Mouse (Mus musculus): ENCODE measurements around the gene Pacrg. TPM values are rescaled to one million over a fixed set of nuclear protein-coding genes. Genes with fewer than 3 reads are reported as not detected.

Pacrg gene
- polyA plus RNA-seq, 1 experiment: 1.6 TPM

DNA sequence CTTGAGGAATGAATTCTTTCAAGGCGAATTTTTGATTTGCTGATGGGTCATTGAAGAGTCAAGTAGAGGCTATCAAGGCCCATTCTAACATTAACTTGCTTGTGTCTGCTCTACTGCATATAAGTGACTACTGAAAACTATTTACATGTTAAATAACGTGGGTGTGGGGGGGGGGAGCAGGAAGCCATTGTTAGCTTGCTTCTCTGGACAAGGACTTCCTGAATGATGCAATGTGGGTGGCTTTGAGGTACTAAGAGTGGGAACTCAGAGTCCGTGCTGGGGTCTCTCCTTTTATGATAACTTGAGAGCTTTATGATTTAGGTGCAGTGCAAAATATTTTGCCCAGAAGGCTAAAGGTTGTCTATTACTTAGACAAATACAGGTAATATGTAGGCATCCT, 67.9 kb downstream of the Pacrg start:
- no peaks in the 10 kb centered on the region for H3K4me1 ChIP-seq (ENCODE audit: control insufficient read depth, insufficient read depth, insufficient read length, low read length)
- H3K27ac ChIP-seq (replicated peaks; ENCODE audit: low read depth, low read length): no peak overlapping the region
- H3K4me3 ChIP-seq (ENCODE audit: insufficient read depth, low read depth, low read length): no peak overlapping the region

DNA sequence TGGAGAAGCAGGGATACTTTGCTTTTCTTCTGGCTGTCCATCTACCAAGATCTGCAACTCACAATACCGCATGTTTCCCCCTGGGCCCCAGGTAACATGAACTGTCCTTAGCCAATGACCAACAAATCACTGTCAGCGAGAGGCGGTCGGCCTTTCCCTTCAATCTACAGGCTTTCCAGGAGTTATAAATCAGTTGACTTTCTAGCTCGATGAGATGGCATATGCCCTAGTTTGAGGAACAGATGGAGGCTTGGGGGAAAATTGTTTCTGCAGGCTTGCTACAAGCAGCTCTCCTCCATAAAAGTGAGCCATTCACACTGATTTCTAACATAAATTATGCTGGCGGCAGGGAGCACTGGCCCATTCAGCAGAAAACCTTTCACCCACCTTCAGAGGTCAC, 70.2 kb downstream of the Pacrg start:
- H3K27ac ChIP-seq (replicated peaks; ENCODE audit: low read depth, low read length): no peak overlapping the region
- H3K4me1 ChIP-seq (ENCODE audit: control insufficient read depth, insufficient read depth, insufficient read length, low read length): no peaks in the 10 kb centered on the region
- no peak overlapping the region for H3K4me3 ChIP-seq (ENCODE audit: insufficient read depth, low read depth, low read length)

DNA sequence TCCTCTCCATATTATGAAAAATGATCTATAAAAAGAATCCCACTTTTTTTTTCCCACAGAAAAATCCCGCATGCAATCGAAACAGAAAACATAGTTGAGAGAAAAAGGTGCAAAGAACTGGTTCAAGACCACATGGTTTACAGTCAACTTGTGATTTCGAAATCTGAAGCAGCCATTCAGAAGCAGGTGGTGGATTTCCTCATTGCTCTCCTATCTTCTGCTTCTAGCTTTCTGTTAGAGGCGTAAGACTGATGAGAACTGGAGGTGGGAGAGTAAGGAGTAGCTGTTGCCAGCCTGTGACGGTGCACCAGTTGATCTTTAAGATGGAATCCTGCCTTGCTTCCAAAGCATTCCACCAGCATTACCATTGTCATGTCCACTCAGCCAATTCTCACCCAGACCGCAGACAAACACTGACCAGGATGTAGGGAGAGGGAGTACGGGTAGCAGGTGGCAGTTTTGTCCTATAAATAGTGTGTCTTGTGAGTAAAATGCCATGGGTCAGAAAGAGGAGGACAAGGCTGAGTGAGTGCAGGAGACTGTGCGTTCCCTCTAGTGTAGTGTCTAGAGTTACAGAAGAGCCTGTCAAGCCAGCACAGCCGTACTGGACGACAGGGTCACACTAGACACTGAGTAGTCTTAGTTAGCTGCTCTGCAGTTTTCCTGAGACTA, 73.2 kb downstream of the Pacrg start:
- no peak overlapping the region for H3K27ac ChIP-seq (replicated peaks; ENCODE audit: low read depth, low read length)
- H3K4me1 ChIP-seq (ENCODE audit: control insufficient read depth, insufficient read depth, insufficient read length, low read length): no peaks in the 10 kb centered on the region
- no peak overlapping the region for H3K4me3 ChIP-seq (ENCODE audit: insufficient read depth, low read depth, low read length)

DNA sequence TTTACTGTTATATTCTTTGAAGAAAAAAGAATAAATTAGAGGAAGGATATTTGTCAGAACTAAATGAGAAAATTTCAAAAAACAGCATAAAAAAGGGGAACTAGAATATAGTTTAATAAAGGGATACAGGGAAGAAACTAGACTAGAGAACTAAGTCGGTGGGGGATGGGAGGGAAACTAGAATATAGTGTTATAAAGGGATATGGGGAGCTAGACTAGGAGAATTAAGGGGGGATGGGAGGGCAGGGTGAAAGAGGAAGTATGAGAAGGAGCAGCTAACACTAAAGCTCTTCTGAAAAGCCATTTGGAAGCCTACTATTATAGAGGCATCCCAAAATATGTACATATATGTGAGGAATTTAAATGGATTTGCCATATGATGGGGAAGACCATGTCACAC, 75.8 kb downstream of the Pacrg start:
- Histone ChIP-seq H3K4me3 (ENCODE audit: insufficient read depth, low read depth, low read length) (no peak overlapping the region), H3K27ac (replicated peaks; ENCODE audit: low read depth, low read length) (no peak overlapping the region), H3K4me1 (ENCODE audit: control insufficient read depth, insufficient read depth, insufficient read length, low read length) (no peaks in the 10 kb centered on the region)

DNA sequence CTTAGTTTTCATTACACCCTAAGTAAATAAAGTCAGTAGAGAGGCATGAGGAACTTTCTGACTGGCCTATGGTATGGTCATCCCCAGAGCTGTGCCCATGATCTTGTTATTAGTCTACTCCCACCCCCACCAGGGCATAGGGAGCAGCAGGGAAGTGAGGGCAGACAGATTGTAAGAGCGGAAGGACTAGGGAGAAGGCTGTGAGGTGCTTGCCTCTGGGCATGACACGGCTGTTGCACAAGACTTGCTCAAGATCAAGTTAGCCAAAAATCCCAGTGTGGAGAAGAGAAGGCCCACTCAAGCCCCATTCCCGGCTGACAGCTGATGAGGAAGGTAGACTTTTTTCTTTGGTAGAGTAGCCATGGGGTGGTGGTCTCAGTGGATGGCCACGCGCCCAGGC, 82.7 kb downstream of the Pacrg start:
- Histone ChIP-seq H3K4me3 (ENCODE audit: insufficient read depth, low read depth, low read length) (no peak overlapping the region), H3K27ac (replicated peaks; ENCODE audit: low read depth, low read length) (no peak overlapping the region), H3K4me1 (ENCODE audit: control insufficient read depth, insufficient read depth, insufficient read length, low read length) (no peaks in the 10 kb centered on the region)

DNA sequence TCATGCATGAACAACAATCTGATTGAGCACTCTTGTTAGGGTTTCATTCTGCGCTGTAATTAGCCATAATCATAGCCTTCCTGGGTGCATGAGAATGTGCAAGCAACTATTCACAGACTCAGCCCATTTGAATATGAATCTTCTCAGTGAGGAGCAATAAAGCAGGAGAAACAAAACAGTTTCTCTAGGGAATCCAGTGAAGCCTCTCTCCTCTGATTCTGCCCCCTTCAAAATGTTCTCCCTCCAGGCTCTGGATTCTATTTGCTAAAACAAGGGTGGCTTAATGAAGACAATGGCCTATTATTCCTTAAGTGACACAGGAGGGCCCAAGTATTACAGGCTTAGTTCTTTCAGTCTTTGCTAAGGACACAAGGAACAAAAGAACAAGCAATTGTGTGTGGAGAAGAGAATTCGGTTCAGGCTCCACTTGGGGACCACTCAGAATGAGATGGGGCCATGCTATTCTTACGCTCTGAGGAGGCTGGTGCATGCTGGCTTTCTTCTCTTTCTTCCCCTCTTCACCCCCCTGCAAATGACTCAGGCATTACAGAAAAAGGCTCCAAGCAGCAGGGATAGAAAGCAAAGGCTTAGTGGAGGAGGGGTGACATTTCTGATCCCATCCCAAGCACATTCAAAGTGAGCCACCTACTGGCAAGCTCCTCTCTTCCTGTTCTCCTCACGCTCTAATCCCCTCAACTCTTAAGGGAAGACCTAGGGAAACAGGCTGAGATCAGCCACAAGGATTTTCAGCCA, 95.2 kb downstream of the Pacrg start:
- H3K4me3 ChIP-seq (ENCODE audit: insufficient read depth, low read depth, low read length): no peak overlapping the region
- no peak overlapping the region for H3K27ac ChIP-seq (replicated peaks; ENCODE audit: low read depth, low read length)
- H3K4me1 ChIP-seq (ENCODE audit: control insufficient read depth, insufficient read depth, insufficient read length, low read length): no peaks in the 10 kb centered on the region; the same call in 1 of the 2 replicates

DNA sequence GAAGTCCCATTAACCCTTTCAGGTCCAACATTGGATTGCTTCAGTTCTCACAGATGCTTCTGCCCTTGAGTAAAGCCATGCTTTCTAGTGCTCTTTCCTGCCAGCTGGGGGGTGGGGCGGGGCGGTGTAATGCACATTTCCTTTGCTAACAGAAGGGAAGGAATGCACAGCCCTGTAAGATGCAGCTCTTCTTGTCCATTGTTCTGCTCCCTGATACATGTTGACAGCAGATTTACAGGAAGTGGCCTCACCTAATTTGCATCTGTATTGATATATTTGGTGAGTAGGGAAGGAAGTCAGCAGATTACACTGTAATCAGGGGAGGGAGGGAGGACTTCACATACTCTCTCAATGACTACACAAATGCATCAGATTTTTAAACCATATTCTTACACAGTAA, 100.0 kb downstream of the Pacrg start:
- Histone ChIP-seq H3K4me1 (ENCODE audit: control insufficient read depth, insufficient read depth, insufficient read length, low read length) (no peaks in the 10 kb centered on the region; the same call in 1 of the 2 replicates), H3K27ac (replicated peaks; ENCODE audit: low read depth, low read length) (no peak overlapping the region), H3K4me3 (ENCODE audit: insufficient read depth, low read depth, low read length) (no peak overlapping the region)

DNA sequence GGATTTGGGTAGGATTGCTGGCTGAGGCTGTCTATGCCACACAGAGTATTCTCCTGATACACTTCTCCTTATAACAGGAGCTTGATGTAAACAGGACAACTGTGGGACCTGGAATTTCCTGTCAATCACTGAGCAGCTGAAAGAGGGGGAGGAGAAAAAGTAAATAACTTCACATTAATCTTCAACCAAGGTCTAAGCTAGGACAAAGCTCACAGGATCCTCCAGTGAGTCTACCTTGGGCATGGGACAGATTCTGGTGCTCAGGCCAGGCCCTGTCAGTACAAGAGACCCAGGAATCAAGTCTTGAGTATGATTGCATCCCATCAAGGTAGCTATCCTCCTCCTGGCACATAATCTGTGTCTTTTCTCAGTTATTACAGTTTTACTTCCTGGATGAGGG, 102.1 kb downstream of the Pacrg start:
- H3K27ac ChIP-seq (replicated peaks; ENCODE audit: low read depth, low read length): no peak overlapping the region
- no peaks in the 10 kb centered on the region for H3K4me1 ChIP-seq (ENCODE audit: control insufficient read depth, insufficient read depth, insufficient read length, low read length)
- no peak overlapping the region for H3K4me3 ChIP-seq (ENCODE audit: insufficient read depth, low read depth, low read length)

DNA sequence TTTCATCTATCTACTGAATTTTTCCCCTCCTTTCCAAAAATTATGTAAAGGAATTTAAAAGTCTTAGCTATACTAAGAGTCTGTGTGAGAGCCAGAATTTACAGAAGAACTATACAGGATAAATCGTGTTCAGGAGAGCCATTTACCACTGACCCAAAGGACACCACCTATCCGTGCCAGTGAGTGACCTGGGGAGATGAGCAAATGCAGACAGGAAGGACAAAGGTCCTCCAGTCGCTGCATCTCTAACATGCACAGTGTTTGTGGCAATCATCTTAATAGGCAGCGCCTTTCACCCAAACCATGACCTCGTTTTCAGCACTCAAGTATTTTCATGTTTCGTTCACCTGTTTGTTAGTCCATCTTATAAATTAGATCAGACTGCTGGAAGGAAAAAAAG, 105.4 kb downstream of the Pacrg start:
- no peaks in the 10 kb centered on the region for H3K4me1 ChIP-seq (ENCODE audit: control insufficient read depth, insufficient read depth, insufficient read length, low read length)
- H3K27ac ChIP-seq (replicated peaks; ENCODE audit: low read depth, low read length): no peak overlapping the region
- no peak overlapping the region for H3K4me3 ChIP-seq (ENCODE audit: insufficient read depth, low read depth, low read length)

DNA sequence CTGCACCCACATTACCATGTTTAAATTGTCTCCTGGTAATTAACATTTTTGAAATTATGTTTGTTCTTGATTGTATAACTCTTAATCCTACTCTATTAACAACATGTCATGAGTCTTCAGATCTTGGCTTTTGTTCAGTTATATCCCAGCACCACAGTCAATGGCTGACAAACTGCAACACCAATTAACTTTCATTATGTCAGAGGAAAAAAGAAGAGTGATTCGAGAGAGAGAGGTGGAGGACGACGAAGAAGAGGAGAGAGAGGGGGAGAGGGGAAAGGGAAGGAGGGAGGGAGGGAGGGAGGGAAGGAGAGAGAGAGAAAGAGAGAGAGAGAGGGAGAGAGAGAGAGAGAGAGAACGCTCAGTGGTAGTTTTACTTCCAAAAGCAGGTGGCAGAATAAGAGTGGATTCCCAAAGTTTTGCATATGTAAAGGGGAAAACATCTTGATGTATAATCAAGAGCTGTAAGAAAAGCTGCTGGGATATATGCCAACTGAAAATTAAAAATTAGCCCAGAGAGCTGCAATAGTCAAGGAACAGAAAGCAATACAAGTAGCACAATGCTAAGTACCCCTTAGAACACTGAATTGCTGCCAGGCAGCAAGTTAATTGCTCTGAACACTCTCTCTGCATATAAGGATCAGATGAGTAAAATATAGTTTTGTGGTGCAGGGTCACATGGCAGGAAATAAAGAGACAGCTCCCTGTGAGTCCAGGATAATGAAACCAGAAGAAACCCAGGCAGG, 107.6 kb downstream of the Pacrg start:
- Histone ChIP-seq H3K27ac (replicated peaks; ENCODE audit: low read depth, low read length) (no peak overlapping the region), H3K4me3 (ENCODE audit: insufficient read depth, low read depth, low read length) (no peak overlapping the region), H3K4me1 (ENCODE audit: control insufficient read depth, insufficient read depth, insufficient read length, low read length) (no peaks in the 10 kb centered on the region)

DNA sequence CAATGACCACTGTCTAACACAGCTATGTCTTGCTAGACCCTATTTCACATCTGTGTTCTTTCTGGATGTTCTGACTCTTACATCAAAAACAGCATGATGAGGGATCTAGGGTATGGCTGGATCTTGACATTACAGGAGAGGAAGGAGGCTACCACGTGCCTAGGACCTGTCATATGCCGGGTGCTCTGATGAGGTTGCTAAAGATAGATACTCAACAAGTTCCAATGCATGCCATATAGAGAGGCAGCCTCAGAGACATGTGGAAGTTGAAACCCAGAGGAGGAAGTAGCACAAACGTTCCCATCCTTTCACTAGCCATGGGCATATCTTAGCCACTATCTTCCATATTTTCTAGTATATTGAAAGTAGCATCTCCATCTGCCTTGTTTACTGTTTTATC, 115.3 kb downstream of the Pacrg start:
- Histone ChIP-seq H3K27ac (replicated peaks; ENCODE audit: low read depth, low read length) (no peak overlapping the region), H3K4me1 (ENCODE audit: control insufficient read depth, insufficient read depth, insufficient read length, low read length) (no peaks in the 10 kb centered on the region), H3K4me3 (ENCODE audit: insufficient read depth, low read depth, low read length) (no peak overlapping the region)

DNA sequence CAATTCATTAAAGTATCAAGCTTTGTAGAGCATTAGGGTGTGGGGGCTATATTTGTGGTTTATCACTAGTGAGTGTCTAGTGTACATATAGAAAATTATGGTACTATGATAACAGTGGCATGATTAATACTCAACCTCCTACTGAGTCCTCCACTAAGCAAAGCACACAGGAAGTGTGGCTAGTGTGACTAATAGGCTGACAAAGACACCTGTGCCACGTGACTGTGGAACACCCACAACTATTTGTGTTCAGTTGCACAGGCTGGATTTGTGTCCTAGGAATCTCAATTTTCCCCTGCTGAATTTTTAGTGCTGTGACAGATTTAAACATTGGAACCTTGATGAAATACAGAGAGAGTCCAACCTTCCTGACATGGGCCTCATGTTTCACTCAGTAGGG, 118.5 kb downstream of the Pacrg start:
- no peak overlapping the region for H3K4me3 ChIP-seq (ENCODE audit: insufficient read depth, low read depth, low read length)
- H3K4me1 ChIP-seq (ENCODE audit: control insufficient read depth, insufficient read depth, insufficient read length, low read length): no peaks in the 10 kb centered on the region
- no peak overlapping the region for H3K27ac ChIP-seq (replicated peaks; ENCODE audit: low read depth, low read length)

DNA sequence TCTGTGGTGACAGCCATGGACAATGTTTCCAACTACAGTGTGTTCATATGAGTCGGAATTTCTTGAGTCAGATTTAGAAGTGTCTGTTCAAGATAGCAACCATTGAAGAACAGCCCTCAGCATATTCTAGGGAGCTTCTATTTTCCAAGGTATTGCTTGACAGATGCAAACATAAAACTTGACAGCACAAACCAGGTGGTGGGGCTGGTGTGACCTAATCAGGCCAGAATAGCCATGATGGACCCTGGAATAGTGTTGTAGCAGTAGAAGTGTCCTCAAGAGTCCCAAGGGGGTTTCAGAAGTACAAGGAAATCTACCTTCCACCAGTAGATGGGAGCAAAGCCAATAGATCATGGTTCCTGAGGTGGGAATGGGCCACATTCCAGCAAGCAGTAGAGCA, 123.0 kb downstream of the Pacrg start:
- no peak overlapping the region for H3K4me3 ChIP-seq (ENCODE audit: insufficient read depth, low read depth, low read length)
- no peaks in the 10 kb centered on the region for H3K4me1 ChIP-seq (ENCODE audit: control insufficient read depth, insufficient read depth, insufficient read length, low read length)
- no peak overlapping the region for H3K27ac ChIP-seq (replicated peaks; ENCODE audit: low read depth, low read length)

DNA sequence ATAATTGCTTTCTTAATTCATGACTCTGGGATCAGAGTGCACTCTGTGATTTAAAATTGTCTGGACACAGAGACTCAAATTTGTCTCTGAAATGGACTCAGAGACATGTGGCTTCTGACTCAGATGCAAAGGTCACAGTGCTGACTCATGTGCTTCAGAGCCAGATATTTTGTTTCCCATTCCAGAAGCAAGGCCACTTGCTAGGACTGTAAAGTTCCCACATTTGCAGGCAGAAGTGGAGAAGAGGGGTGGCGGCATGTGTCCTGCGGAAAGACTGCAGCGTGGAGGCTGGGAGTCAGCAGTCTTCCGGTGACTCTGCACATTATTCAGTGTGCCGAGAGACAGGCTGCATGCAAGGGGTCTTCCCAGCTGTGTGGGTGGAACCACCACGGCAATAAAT, 137.3 kb downstream of the Pacrg start:
- no peak overlapping the region for H3K4me3 ChIP-seq (ENCODE audit: insufficient read depth, low read depth, low read length)
- H3K27ac ChIP-seq (replicated peaks; ENCODE audit: low read depth, low read length): no peak overlapping the region
- H3K4me1 ChIP-seq (ENCODE audit: control insufficient read depth, insufficient read depth, insufficient read length, low read length): no peaks in the 10 kb centered on the region; the same call in 1 of the 2 replicates

DNA sequence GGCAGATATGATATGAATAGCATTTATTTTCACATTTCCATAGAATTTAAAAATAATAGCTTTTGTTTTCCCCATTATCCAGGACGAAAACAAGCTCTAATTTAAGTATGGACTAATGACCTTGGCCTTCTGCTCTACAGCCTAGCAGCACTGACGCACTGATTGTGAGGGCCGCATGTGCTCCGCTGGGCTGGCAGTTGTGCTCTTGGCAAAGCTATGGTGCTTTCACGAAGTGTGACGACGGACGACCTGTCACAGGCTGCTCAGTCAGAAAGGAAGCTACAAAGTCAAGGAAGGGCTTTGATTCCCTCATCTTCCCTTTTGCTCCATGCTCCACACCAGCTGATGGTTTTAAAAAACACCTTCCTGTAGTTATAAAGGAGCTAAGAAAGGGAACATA, 142.1 kb downstream of the Pacrg start:
- Histone ChIP-seq H3K27ac (replicated peaks; ENCODE audit: low read depth, low read length) (no peak overlapping the region), H3K4me3 (ENCODE audit: insufficient read depth, low read depth, low read length) (no peak overlapping the region), H3K4me1 (ENCODE audit: control insufficient read depth, insufficient read depth, insufficient read length, low read length) (no peaks in the 10 kb centered on the region; the same call in 1 of the 2 replicates)
